Mouse (Mus musculus): ENCODE data around the gene Klhl9.

DNA sequence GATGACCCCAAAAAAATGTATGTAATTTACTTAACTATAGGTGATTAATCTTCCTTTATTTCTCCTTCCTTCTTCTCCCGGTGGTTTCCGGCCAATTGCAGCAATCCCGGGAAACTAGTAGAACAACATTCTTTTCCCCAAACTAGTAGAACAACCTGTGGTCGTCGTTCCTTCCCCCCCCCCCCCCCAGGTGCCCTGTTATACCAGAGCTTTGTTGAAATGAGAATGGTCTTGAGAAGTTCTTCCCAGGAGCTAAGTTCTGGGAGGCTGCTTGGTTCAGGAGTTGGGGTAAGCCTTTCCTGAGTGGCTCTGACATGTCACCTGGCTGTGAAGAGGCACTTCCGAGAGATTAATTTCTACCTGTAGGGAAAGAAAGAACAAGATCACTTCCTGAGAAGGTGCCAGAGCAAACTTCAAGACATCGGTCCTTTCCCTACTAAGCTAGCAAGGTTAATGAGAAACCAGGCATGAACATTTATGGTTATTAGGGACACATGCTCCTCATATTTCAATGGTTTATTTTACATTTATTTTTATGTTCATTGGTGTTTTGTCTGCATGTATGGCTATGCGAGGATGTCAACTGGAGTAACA is 1.3 kb upstream of the Klhl9 start:
- TF ChIP-seq POLR2A (IDR thresholded peaks at IDR 0.05; ENCODE audit: extremely low read depth, insufficient read depth, low read length) (no peak), CTCF (IDR thresholded peaks at IDR 0.05; ENCODE audit: low read depth, low read length) (no peak)

All from liver, adult 2 months (tissue).